Mouse (Mus musculus): Measurements from ENCODE around the gene Foxc1.

The Foxc1 gene

DNA sequence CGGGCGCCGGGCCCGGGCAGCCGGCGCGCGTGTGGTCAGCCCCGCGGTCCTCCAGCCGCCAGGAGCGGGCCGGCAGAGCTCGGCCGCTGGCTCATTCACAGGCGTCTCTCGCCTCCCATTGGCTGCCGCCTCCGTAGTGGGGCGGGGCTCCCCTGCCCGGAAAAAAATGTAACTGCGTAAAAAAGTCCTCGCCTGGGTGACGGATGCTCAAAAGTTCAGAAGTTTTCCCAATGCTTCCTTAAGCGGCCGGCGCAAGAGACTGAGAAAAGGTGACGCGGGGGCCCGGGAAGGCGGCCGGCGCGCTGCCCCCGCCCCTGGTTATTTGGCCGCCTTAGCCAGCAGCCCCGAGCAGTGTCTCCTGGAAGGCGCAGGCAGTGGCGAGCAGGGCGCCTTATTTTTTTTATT, at the start of gene Foxc1:
TSS of gene Foxc1 (plus strand) at position 206 of the 405 bp plus-strand sequence.
- DNase-seq: peak; percentile 52 to 62

DNA sequence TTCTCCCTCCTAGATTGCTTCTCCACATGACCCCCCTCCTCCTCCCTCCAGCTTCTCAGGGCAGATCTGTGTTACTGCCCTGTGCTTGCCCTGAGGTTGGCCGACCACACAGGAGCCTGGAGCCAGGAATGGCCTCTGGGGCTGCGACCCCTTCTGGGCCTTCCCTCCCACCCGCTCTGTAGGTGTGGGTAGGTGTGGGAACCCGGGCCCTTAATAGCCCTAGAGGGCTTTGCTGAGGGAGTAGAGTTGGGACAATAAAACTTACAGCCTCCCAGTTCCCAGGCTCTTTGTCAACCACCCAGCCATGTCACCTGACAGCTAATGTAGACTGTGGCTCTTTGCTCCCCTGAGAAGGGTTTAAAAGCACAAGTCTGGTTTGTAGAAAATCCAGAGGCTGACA, 46.0 kb upstream of the Foxc1 start:
- DNase-seq: no peak

GRCm38 (mm10) chr13:31761057-31761456, 45.4 kb upstream of the Foxc1 start:
- DNase-seq: no peak

GRCm38 (mm10) chr13:31764419-31764818, 42.0 kb upstream of the Foxc1 start:
- no peak for DNase-seq

DNA sequence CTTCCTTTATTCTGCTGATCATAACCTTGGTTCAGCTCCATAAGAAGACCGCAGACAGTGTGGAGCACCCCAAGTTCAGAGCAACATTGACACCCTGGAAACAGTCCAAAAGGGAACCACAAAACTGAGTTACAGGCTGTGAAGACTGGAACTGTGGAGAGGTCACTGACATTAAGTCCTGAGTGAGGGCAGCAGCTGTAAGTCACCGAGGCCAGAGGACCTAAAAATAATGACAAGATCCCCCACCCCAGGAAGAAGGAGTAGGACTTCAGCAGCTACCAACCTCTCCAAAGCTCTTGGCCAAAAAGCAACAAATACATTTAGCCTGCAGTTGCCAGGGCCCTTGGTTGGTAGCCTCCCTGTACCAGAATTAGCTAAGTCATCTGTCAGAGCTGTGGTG, 40.9 kb upstream of the Foxc1 start:
- no peak for DNase-seq

DNA sequence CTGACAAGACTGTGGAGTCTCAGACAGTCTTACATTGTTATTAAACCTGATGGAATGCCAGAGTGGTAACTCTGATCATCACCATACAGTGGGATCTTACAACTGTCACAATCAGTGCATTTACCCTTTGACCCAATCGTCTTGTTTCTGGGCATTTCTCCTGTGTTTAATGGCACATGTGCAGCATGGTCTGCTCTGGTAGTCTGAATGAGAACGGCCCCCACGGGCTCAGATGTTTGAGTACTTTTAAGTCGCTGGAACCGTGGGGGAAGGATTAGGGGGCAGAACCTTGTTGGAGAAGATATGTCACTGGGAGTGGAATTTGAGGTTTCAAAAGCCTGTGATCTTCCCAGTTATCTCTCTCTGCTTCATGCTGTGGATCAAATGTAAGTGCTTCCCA, 33.6 kb upstream of the Foxc1 start:
- no peak for DNase-seq

GRCm38 (mm10) chr13:31775762-31776161, 30.7 kb upstream of the Foxc1 start:
- DNase-seq: peak in 1 of 2 experiments; percentile 7

DNA sequence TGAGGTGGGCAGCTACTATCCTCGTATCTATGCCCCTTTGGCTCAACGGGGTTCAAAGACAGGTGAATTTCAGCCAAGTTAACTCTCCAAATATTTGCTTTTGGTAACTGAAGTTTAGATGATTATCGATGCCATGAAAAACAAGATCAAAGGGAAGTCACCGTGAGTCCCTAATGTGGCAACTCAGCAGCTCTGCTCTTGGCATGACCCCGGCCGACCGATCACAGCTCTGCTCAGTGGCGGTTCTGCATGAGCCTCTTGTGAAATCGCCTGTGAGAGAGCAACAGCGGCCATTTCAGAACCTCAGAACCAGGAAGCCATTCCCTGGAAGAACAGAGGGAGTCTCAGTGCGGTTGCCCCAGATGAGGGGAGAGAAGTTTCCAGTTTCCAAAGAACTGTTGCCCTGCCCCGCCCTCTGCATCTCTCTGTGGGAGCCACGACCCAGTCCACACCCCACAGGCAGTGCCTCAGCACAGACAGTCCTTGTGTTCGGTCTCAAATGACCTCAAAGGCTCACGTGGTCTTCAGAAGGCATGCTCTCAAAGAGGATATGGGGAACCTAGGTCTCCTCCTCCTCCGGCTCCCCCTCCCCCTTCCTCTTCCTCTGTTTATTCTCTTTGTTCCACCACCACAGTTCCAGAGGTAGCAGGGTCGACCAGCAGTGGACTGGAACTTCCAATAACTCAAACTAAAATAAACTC, 27.0 kb upstream of the Foxc1 start:
- no peak for DNase-seq

- no peak for DNase-seq
Observed at GRCm38 (mm10) chr13:31780299-31780698, 26.1 kb upstream of the Foxc1 start.

DNA sequence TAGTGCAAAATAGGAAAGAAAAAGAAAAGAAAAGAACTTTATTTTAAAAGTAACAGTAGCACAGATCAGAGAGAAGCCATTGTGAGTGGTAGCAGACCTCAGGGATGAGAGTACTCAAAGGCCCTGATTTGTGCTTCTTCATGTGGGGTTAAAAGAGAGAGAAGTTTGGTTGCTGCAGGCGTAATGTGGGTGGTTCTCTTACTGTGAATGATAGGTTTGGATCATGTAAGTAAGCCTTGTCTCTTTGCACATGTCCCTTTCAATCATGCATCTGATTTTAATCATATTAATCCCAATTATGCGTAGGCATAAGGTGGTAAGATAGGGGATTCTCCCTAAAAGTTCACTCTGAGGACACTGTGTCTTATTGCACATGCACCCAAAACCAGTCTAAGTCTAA, 24.4 kb upstream of the Foxc1 start:
- DNase-seq: no peak

- no peak for DNase-seq
Observed at GRCm38 (mm10) chr13:31784757-31785156, 21.7 kb upstream of the Foxc1 start.

GRCm38 (mm10) chr13:31792480-31793132, 13.8 kb upstream of the Foxc1 start:
- peak; percentile 74 to 78 for DNase-seq

GRCm38 (mm10) chr13:31793163-31793562, 13.3 kb upstream of the Foxc1 start:
- DNase-seq: no peak

DNA sequence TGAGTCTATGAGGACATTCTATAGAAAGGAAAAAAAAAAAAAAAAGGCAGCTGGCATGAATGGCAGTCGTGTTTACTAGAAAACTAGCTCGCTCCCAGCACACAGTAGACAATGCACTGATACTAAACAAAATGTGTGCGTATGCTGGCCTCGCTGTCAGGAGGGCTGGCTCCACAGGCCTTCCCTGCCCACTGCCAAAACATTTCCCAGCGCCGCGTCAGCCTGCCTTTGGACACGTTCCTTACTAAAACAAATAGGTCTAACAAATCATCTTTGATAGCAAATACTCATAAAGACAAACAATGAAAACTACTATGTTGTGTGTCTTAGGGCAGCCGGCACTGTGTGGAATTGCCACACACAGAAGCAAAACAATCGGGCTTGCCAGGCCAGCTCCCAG, 9.1 kb upstream of the Foxc1 start:
- peak; percentile 40 to 57 for DNase-seq

- DNase-seq: no peak
Observed at GRCm38 (mm10) chr13:31798075-31798474, 8.4 kb upstream of the Foxc1 start.

- DNase-seq: peak; percentile 93
Observed at GRCm38 (mm10) chr13:31800581-31801576, 5.6 kb upstream of the Foxc1 start.

DNA sequence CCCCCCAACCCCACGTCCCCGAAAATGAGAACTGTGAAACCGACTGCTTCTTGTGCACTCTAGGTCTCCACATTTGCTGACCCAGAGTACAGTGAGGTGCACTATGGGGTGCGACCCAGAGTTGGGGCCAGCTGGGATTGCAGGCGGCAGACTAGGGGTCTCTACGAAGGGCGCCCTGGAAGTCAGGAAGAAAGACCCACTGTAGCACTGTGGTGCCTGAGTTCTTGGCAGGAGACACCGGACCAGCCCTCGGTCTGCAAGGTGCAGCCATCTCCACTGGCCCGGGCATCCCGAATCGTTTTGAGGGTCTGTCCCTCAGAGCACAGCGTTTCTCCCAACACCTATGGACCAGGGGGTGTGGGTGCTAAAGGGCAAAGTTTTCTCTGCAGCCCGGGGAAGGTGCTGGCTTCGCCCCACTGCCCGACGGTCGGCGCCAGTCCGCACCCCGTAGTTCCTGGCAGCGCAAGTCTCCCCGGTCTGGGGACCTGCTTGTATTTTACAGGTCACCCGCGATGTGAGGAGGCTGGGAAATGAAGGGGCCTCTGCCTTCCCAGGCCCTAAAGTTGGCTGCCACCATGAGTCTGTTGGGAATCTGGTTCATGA, 4.6 kb upstream of the Foxc1 start:
- DNase-seq: peak in 1 of 2 experiments; percentile 15

GRCm38 (mm10) chr13:31802447-31802846, 4.0 kb upstream of the Foxc1 start:
- no peak for DNase-seq

GRCm38 (mm10) chr13:31803166-31804093, 3.0 kb upstream of the Foxc1 start:
- DNase-seq: peak in 1 of 2 experiments; percentile 33

DNA sequence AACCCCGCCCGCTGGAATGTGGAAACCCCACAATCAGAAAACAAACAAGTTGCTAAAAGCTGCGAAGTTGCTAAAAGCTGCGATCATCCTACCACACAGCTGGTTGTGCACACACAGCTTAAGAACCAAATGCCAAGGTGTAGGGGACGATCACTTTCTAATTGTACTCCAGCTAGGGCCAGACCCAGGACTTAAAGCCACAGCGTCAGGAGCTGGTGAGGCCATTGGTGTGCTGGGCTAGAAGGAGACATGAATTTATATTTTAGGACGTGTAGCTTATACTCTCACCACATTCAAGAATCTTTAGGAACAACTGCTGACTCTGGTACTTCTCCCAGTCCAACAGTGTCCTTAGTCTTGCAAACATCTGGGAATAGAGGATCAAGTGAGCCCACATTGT, 1.9 kb upstream of the Foxc1 start:
- no peak for DNase-seq

- no peak for DNase-seq
Observed at GRCm38 (mm10) chr13:31805831-31806427, 504 bp upstream of the Foxc1 start.
